Mouse (Mus musculus) spleen, adult 2 months (tissue): ENCODE results near the gene Capn11.

Experiments
- CTCF ChIP-seq: fragments of 200-500 bp; IDR thresholded peaks from 2 replicates; pipeline ENCODE4 v1.5.1; 2011; ENCODE audit warnings: mild to moderate bottlenecking, inconsistent platforms; ENCODE audit not compliant: insufficient read depth, insufficient read length, insufficient replicate concordance; ENCODE audit errors: extremely low read depth
- POLR2A ChIP-seq: fragments of 200-500 bp; IDR thresholded peaks from 2 replicates; pipeline ENCODE4 v1.6.1; 2011; ENCODE audit warnings: low read depth, low read length, inconsistent platforms

GRCm38 (mm10) chr17:45597787-45598186 lies 61.3 kb downstream of the Capn11 start:
- TF ChIP-seq CTCF: no peak
- TF ChIP-seq POLR2A: no peak
